Mouse (Mus musculus) small intestine, adult 2 months (tissue): ENCODE results near the gene Pdpn. TPM values are rescaled to one million over a fixed set of nuclear protein-coding genes. Genes with fewer than 3 reads are reported as not detected.

ENCODE experiments used
- H3K27ac ChIP-seq: fragments of 200-500 bp; 2 replicates; pipeline ENCODE4 v1.5.1; 2012; ENCODE audit warnings: low read depth, low read length, control low read depth, inconsistent platforms; ENCODE audit not compliant: insufficient read depth
- H3K27me3 ChIP-seq: fragments of 200-500 bp; 2 replicates; pipeline ENCODE4 v1.6.1; 2012; ENCODE audit warnings: mild to moderate bottlenecking, moderate library complexity, low read length, inconsistent platforms; ENCODE audit not compliant: control insufficient read depth, insufficient read depth
- H3K36me3 ChIP-seq: fragments of 200-500 bp; 2 replicates; pipeline ENCODE4 v1.6.1; 2012; ENCODE audit warnings: mild to moderate bottlenecking, low read length, control low read depth, inconsistent platforms; ENCODE audit not compliant: control insufficient read depth, insufficient read depth
- H3K4me1 ChIP-seq: fragments of 200-500 bp; 2 replicates; pipeline ENCODE4 v1.6.1; 2012; ENCODE audit warnings: low read length, inconsistent platforms, mixed read lengths; ENCODE audit not compliant: control insufficient read depth, insufficient read depth, insufficient read length
- H3K4me3 ChIP-seq: fragments of 200-500 bp; 2 replicates; pipeline ENCODE4 v1.5.1; 2012; ENCODE audit warnings: low read depth, mild to moderate bottlenecking, control low read depth, inconsistent platforms, low read length, moderate library complexity
- CTCF ChIP-seq: fragments of 200-500 bp; IDR thresholded peaks from 2 replicates; pipeline ENCODE4 v1.5.1; 2012; ENCODE audit warnings: low read depth, mild to moderate bottlenecking, control low read depth, inconsistent platforms, low read length, moderate library complexity, mixed read lengths; ENCODE audit not compliant: insufficient replicate concordance, insufficient read length; ENCODE audit errors: extremely low read depth
- POLR2A ChIP-seq: fragments of 200-500 bp; IDR thresholded peaks from 2 replicates; pipeline ENCODE4 v1.6.1; 2012; ENCODE audit warnings: low read depth, mild to moderate bottlenecking, control low read depth, inconsistent platforms, low read length, moderate library complexity
- WGBS: fragments of 180-500 bp; shearing (Covaris S2); methylation state at CpG from one replicate; pipeline ENCODE4 v1.1.7; 2018; 5-methylcytosine and 5-hydroxymethylcytosine counted together
- polyA plus RNA-seq: library from polyadenylated mRNA; depleted of rRNA; stranded (reverse); fragments of >200 nt; gene quantifications from 2 replicates; pipeline ENCODE4 v1.2.3, GENCODE M21; 2012

Pdpn gene
- polyA plus RNA-seq, 1 experiment = 1.2 TPM

GRCm38 (mm10) chr4:143311341-143311740 is 12.0 kb upstream of the Pdpn start:
- no peak overlapping the region for H3K4me3 ChIP-seq
- TF ChIP-seq POLR2A (no peak), CTCF (peak; percentile 30; the same call in 1 of the 2 replicates)
- H3K4me1 ChIP-seq = no peaks in the 10 kb centered on the region
- no peaks in the 10 kb centered on the region for H3K36me3 ChIP-seq
- no peak overlapping the region for H3K27ac ChIP-seq
- WGBS = 52% methylated on average over 2 of the region's 2 CpGs
- H3K27me3 ChIP-seq = no peaks in the 10 kb centered on the region

- TF ChIP-seq POLR2A (no peak), CTCF (no peak)
- Histone ChIP-seq H3K4me3 (no peak overlapping the region), H3K36me3 (no peaks in the 10 kb centered on the region), H3K27me3 (no peaks in the 10 kb centered on the region), H3K4me1 (no peaks in the 10 kb centered on the region), H3K27ac (no peak overlapping the region)
- 39% methylated on average over 5 of the region's 5 CpGs for WGBS
These were observed 6.8 kb upstream of the Pdpn start for GRCm38 (mm10) chr4:143305987-143306772.

- Histone ChIP-seq H3K27ac (no peak overlapping the region), H3K4me1 (no peaks in the 10 kb centered on the region), H3K4me3 (no peak overlapping the region), H3K36me3 (no peaks in the 10 kb centered on the region), H3K27me3 (no peaks in the 10 kb centered on the region)
- 89% methylated on average over 4 of the region's 4 CpGs for WGBS
- TF ChIP-seq POLR2A = no peak
These were observed 5.7 kb upstream of the Pdpn start for GRCm38 (mm10) chr4:143305031-143305430.

GRCm38 (mm10) chr4:143302279-143302890 is 3.0 kb upstream of the Pdpn start:
- WGBS = 41% methylated on average over 11 of the region's 11 CpGs
- Histone ChIP-seq H3K36me3 (no peaks in the 10 kb centered on the region), H3K27me3 (no peaks in the 10 kb centered on the region; the same call in 1 of the 2 replicates), H3K27ac (no peak overlapping the region), H3K4me1 (no peaks in the 10 kb centered on the region), H3K4me3 (no peak overlapping the region)
- TF ChIP-seq POLR2A = no peak
- no peak for TF ChIP-seq CTCF

GRCm38 (mm10) chr4:143301875-143302274 is 2.5 kb upstream of the Pdpn start:
- TF ChIP-seq CTCF = no peak
- TF ChIP-seq POLR2A = no peak
- Histone ChIP-seq H3K27me3 (no peaks in the 10 kb centered on the region; the same call in 1 of the 2 replicates), H3K36me3 (no peaks in the 10 kb centered on the region), H3K4me1 (no peaks in the 10 kb centered on the region), H3K27ac (no peak overlapping the region), H3K4me3 (no peak overlapping the region)
- WGBS = 26% methylated on average over 4 of the region's 4 CpGs

GRCm38 (mm10) chr4:143301042-143301441 is 1.7 kb upstream of the Pdpn start:
- H3K27ac ChIP-seq = no peak overlapping the region
- TF ChIP-seq CTCF (no peak), POLR2A (no peak)
- H3K27me3 ChIP-seq = no peaks in the 10 kb centered on the region; the same call in 1 of the 2 replicates
- no peaks in the 10 kb centered on the region for H3K4me1 ChIP-seq
- H3K4me3 ChIP-seq = no peak overlapping the region
- WGBS = 49% methylated on average over 5 of the region's 5 CpGs
- H3K36me3 ChIP-seq = no peaks in the 10 kb centered on the region

GRCm38 (mm10) chr4:143300113-143300688 is 837 bp upstream of the Pdpn start:
- Histone ChIP-seq H3K4me1 (no peaks in the 10 kb centered on the region), H3K27ac (no peak overlapping the region), H3K36me3 (no peaks in the 10 kb centered on the region), H3K4me3 (no peak overlapping the region), H3K27me3 (no peaks in the 10 kb centered on the region; the same call in 1 of the 2 replicates)
- 31% methylated on average over 12 of the region's 12 CpGs for WGBS
- no peak for TF ChIP-seq POLR2A
- no peak for TF ChIP-seq CTCF
